Mouse (Mus musculus) kidney, adult 11 months (tissue): ENCODE results near the gene Olfr746.

Source experiments
- DNase-seq: peaks from one replicate; pipeline ENCODE4 v3.0.0; 2022

Gene Olfr746

GRCm38 (mm10) chr14:50646783-50647182 is at the start of gene Olfr746:
Gene Olfr746, plus strand, starts transcription at chr14:50647083.
- DNase-seq = no peak

GRCm38 (mm10) chr14:50614579-50614978 is 32.3 kb upstream of the Olfr746 start, which contains the start of gene Olfr744:
Gene Olfr744, plus strand, starts transcription at chr14:50614879.
- DNase-seq = no peak

- DNase-seq = no peak
Measured at GRCm38 (mm10) chr14:50639088-50639487, 7.8 kb upstream of the Olfr746 start, which contains the start of gene Olfr745. Gene Olfr745, plus strand, starts transcription at chr14:50639388.

- no peak for DNase-seq
Measured at GRCm38 (mm10) chr14:50693106-50693505, 46.2 kb downstream of the Olfr746 start, which contains the start of gene Olfr747. Gene Olfr747, minus strand, starts transcription at chr14:50693206.
